Mouse (Mus musculus): ENCODE data around the gene Erich6.

GRCm38 (mm10) chr3:58677615-58678014 is 40.6 kb upstream of the Erich6 start:
- TF ChIP-seq POLR2A (IDR thresholded peaks at IDR 0.05; ENCODE audit: borderline replicate concordance, low read depth, low read length), result no peak
- TF ChIP-seq CTCF (IDR thresholded peaks at IDR 0.05; ENCODE audit: low read depth, low read length), result no peak
